8 mouse cellular contexts compared by ENCODE assay signal in genomic region chr6:4601297-4601931, GRCm38 (mm10). TPM values are rescaled to one million over a fixed set of nuclear protein-coding genes. Genes with fewer than 3 reads are reported as not detected.
DNase-seq lines count a peak whose midpoint lies in the region; ATAC-seq lines count a peak whose summit lies in the region.

No protein-coding gene starts in this region.

- DNase-seq in left cerebral cortex, adult 8-10 months (ENCODE audit: low spot score in 2 of 2), result peak; percentile 8 to 17
- no peak for DNase-seq in left cerebral cortex, adult 9 months (ENCODE audit: low spot score in 2 of 2)
- peak; percentile 9 for DNase-seq in c-Kit-negative CD71-positive TER-119-positive erythroid progenitor cells, embryonic 14.5 days (ENCODE audit: low read depth, low spot score)
- DNase-seq in hindbrain, embryonic 10.5 days (ENCODE audit: low spot score), result peak; percentile 65
- DNase-seq in left cerebral cortex, postnatal 36 days (ENCODE audit: low spot score in 2 of 2), result peak; percentile 25 to 32
- peak; percentile 69 for DNase-seq in midbrain, embryonic 10.5 days (ENCODE audit: low spot score)

- H3K4me1 ChIP-seq in forebrain, embryonic 12.5 days, result peaks cover 24% of the 10 kb centered on the region
- peaks cover 56% of the 10 kb centered on the region for H3K4me1 ChIP-seq in hindbrain, embryonic 10.5 days (replicated peaks)
- H3K4me1 ChIP-seq in midbrain, embryonic 10.5 days, result peaks cover 50% of the 10 kb centered on the region
- H3K4me1 ChIP-seq in stomach, embryonic 16.5 days (ENCODE audit: control insufficient read depth, insufficient read depth, low read length), result peaks cover 14% of the 10 kb centered on the region; the same call in 1 of the 2 replicates

- H3K4me2 ChIP-seq in forebrain, embryonic 12.5 days, result peak overlapping the region; percentile 72
- H3K4me2 ChIP-seq in stomach, embryonic 16.5 days (ENCODE audit: low read depth, low read length), result peak overlapping the region; percentile 65

- no peaks in the 10 kb centered on the region for H3K36me3 ChIP-seq in forebrain, embryonic 12.5 days (replicated peaks)
- no peaks in the 10 kb centered on the region for H3K36me3 ChIP-seq in hindbrain, embryonic 10.5 days
- H3K36me3 ChIP-seq in midbrain, embryonic 10.5 days, result no peaks in the 10 kb centered on the region
- H3K36me3 ChIP-seq in stomach, embryonic 16.5 days (ENCODE audit: control insufficient read depth, insufficient read depth, low read length), result no peaks in the 10 kb centered on the region

- H3K27me3 ChIP-seq in forebrain, embryonic 12.5 days, result no peaks in the 10 kb centered on the region
- H3K27me3 ChIP-seq in hindbrain, embryonic 10.5 days (ENCODE audit: insufficient read depth, poor library complexity, severe bottlenecking), result no peaks in the 10 kb centered on the region
- H3K27me3 ChIP-seq in midbrain, embryonic 10.5 days (ENCODE audit: low read depth, poor library complexity, severe bottlenecking), result no peaks in the 10 kb centered on the region; the same call in 1 of the 2 replicates
- H3K27me3 ChIP-seq in stomach, embryonic 16.5 days (ENCODE audit: control insufficient read depth, insufficient read depth, low read length), result no peaks in the 10 kb centered on the region

- peak; percentile 61 for ATAC-seq in forebrain, embryonic 12.5 days (ENCODE audit: low FRiP score)
- ATAC-seq in stomach, embryonic 16.5 days (ENCODE audit: insufficient read depth, low FRiP score), result peak; percentile 67; the same call in 1 of the 2 replicates

- 3% methylated on average over 43 of the region's 58 CpGs for WGBS in forebrain, embryonic 12.5 days
- 5% methylated on average over 58 of the region's 58 CpGs for WGBS in hindbrain, embryonic 10.5 days
- 4% methylated on average over 51 of the region's 58 CpGs for WGBS in midbrain, embryonic 10.5 days
- 7% methylated on average over 34 of the region's 58 CpGs for WGBS in stomach, embryonic 16.5 days

- intact Hi-C loops in left cerebral cortex, postnatal 36 days (cut with DNase I), result loop anchor here (5.0 kb wide), 2 partner anchors 146 to 301 kb away; partner anchors contain the start of genes Peg10, Ppp1r9a and Sgce

- H3K9me3 ChIP-seq in forebrain, embryonic 12.5 days, result no peaks in the 10 kb centered on the region
- H3K9me3 ChIP-seq in hindbrain, embryonic 10.5 days, result no peaks in the 10 kb centered on the region
- no peaks in the 10 kb centered on the region for H3K9me3 ChIP-seq in midbrain, embryonic 10.5 days (replicated peaks)
- H3K9me3 ChIP-seq in stomach, embryonic 16.5 days (replicated peaks; ENCODE audit: control insufficient read depth, low read length), result no peaks in the 10 kb centered on the region

- peak overlapping the region; percentile 88 for H3K9ac ChIP-seq in forebrain, embryonic 12.5 days
- peak overlapping the region; percentile 99 for H3K9ac ChIP-seq in stomach, embryonic 16.5 days (ENCODE audit: low read length)

- peak overlapping the region; percentile 95 for H3K27ac ChIP-seq in forebrain, embryonic 12.5 days
- peak overlapping the region; percentile 99 for H3K27ac ChIP-seq in hindbrain, embryonic 10.5 days
- H3K27ac ChIP-seq in midbrain, embryonic 10.5 days (replicated peaks), result peak overlapping the region; percentile 99
- H3K27ac ChIP-seq in stomach, embryonic 16.5 days (ENCODE audit: low read length), result peak overlapping the region; percentile 93

- peak overlapping the region; percentile 76 for H3K4me3 ChIP-seq in forebrain, embryonic 12.5 days (replicated peaks)
- peak overlapping the region; percentile 78 for H3K4me3 ChIP-seq in hindbrain, embryonic 10.5 days
- H3K4me3 ChIP-seq in midbrain, embryonic 10.5 days, result peak overlapping the region; percentile 73
- H3K4me3 ChIP-seq in stomach, embryonic 16.5 days (replicated peaks; ENCODE audit: low read length), result peak overlapping the region; percentile 75

RNA-seq across cellular contexts. Expression of gene Casd1, which starts 0.8 kb away (rescaled TPM):
- total RNA-seq in left cerebral cortex, adult 8-10 months (2022), result 10 to 100 TPM; 46.5 to 58.8 (median 52.6) TPM
- polyA plus RNA-seq in forebrain, embryonic 12.5 days (2016; fragmentation: Nextera tagmentation; extraction: Ambion mirVana), result 35.3 and 36.7 TPM in 2 replicates
- 33.8 and 36.4 TPM in 2 replicates for polyA plus RNA-seq in hindbrain, embryonic 10.5 days (2016; fragmentation: Nextera tagmentation; extraction: Ambion mirVana)
- 10 to 100 TPM; 47.4 to 51.7 TPM for total RNA-seq in left cerebral cortex, postnatal 36 days (2021)
- 32.0 and 32.2 TPM in 2 replicates for polyA plus RNA-seq in midbrain, embryonic 10.5 days (2016; fragmentation: Nextera tagmentation; extraction: Ambion mirVana)
- polyA plus RNA-seq in stomach, embryonic 16.5 days (2015; fragmentation: Nextera tagmentation; extraction: Ambion mirVana), result 20.5 and 23.3 TPM in 2 replicates

Comparison
In these comparisons a context has a peak if more than half of its experiments do, and no peak if none do; other contexts are left out.
1. DNase-seq: peak in left cerebral cortex, adult 8-10 months (2 of 2), c-Kit-negative CD71-positive TER-119-positive erythroid progenitor cells, embryonic 14.5 days (single experiment), hindbrain, embryonic 10.5 days (single experiment), left cerebral cortex, postnatal 36 days (2 of 2) and midbrain, embryonic 10.5 days (single experiment); none in left cerebral cortex, adult 9 months (0 of 2).
2. Peak in every context shown above with its lines, with median percentiles within 50 percentile points of each other: H3K27ac ChIP-seq and H3K4me3 ChIP-seq.